Mouse (Mus musculus): ENCODE measurements at regions not wholly inside any gene's neighbourhood (a gene's known extent, or its start where the extent isn't known, plus 50 kb on each side); places are given as distances from the start of the nearest gene placed in this dataset.

GRCm38 (mm10) chr8:10690659-10691058 is 317.6 kb downstream of the Irs2 start:
- H3K4me1 ChIP-seq (ENCODE audit: control insufficient read depth in 1 of 2, insufficient read depth in 2 of 2, low read length in 2 of 2), result no peaks in the 10 kb centered on the region
- H3K27me3 ChIP-seq (ENCODE audit: control insufficient read depth in 1 of 2, insufficient read depth in 2 of 2, low read length in 2 of 2), result no peaks in the 10 kb centered on the region

GRCm38 (mm10) chr8:10689881-10690280 is 318.4 kb downstream of the Irs2 start:
- TF ChIP-seq GABPA (IDR thresholded peaks at IDR 0.05; ENCODE audit: low read depth, low read length) (no peak), TBP (IDR thresholded peaks at IDR 0.05; ENCODE audit: low read depth, low read length) (no peak), MYB (IDR thresholded peaks at IDR 0.05; ENCODE audit: low read depth, low read length) (no peak), MXI1 (IDR thresholded peaks at IDR 0.05; ENCODE audit: low read depth, low read length) (no peak), USF2 (IDR thresholded peaks at IDR 0.05; ENCODE audit: borderline replicate concordance in 1 of 2, insufficient read depth in 1 of 2, low read depth in 1 of 2, low read length in 2 of 2) (no peak), MAZ (IDR thresholded peaks at IDR 0.05; ENCODE audit: low read depth, low read length) (no peak), MAFK (IDR thresholded peaks at IDR 0.05; ENCODE audit: borderline replicate concordance, low read depth, low read length) (no peak), MAX (IDR thresholded peaks at IDR 0.05; ENCODE audit: low read length) (no peak), NRF1 (IDR thresholded peaks at IDR 0.05; ENCODE audit: insufficient read depth, low read depth, low read length, poor library complexity, severe bottlenecking) (no peak), SIN3A (IDR thresholded peaks at IDR 0.05; ENCODE audit: low read length) (no peak), POLR2AphosphoS2 (IDR thresholded peaks at IDR 0.05; ENCODE audit: low read length) (no peak), ELF1 (IDR thresholded peaks at IDR 0.05; ENCODE audit: low read depth, low read length) (no peak), CHD1 (IDR thresholded peaks at IDR 0.05; ENCODE audit: low read depth, low read length) (no peak), KAT2A (conservative IDR thresholded peaks at IDR 0.05; ENCODE audit: low read depth, low read length) (no peak)
- DNase-seq (ENCODE audit: low read depth, low spot score), result no peak
- H3K4me3 ChIP-seq (ENCODE audit: control insufficient read depth in 1 of 2, insufficient read depth in 1 of 2, low read depth in 2 of 2, low read length in 2 of 2), result no peak overlapping the region
- H3K79me2 ChIP-seq (ENCODE audit: control insufficient read depth, insufficient read depth, low read length, poor library complexity), result no peaks in the 10 kb centered on the region
- H3K36me3 ChIP-seq (ENCODE audit: control insufficient read depth in 1 of 2, insufficient read depth in 2 of 2, low read length in 2 of 2), result no peaks in the 10 kb centered on the region
- no peaks in the 10 kb centered on the region for H3K4me1 ChIP-seq (ENCODE audit: control insufficient read depth in 1 of 2, insufficient read depth in 2 of 2, low read length in 2 of 2)
- no peaks in the 10 kb centered on the region for H3K9me3 ChIP-seq (replicated peaks; ENCODE audit: insufficient read depth, low read length)
- no peaks in the 10 kb centered on the region for H3K27me3 ChIP-seq (ENCODE audit: control insufficient read depth in 1 of 2, insufficient read depth in 2 of 2, low read length in 2 of 2)
- no peak overlapping the region for H3K9ac ChIP-seq (ENCODE audit: control insufficient read depth, low read depth, low read length, poor library complexity, severe bottlenecking)
- H3K27ac ChIP-seq (ENCODE audit: control insufficient read depth, low read depth, low read length), result no peak overlapping the region

More at GRCm38 (mm10) chr8:10690659-10691058, 317.6 kb downstream of the Irs2 start:
- Histone ChIP-seq H3K27ac (ENCODE audit: control insufficient read depth, low read depth, low read length) (no peak overlapping the region), H3K36me3 (ENCODE audit: control insufficient read depth in 1 of 2, insufficient read depth in 2 of 2, low read length in 2 of 2) (no peaks in the 10 kb centered on the region), H3K4me3 (ENCODE audit: control insufficient read depth in 1 of 2, insufficient read depth in 1 of 2, low read depth in 2 of 2, low read length in 2 of 2) (no peak overlapping the region), H3K9ac (ENCODE audit: control insufficient read depth, low read depth, low read length, poor library complexity, severe bottlenecking) (no peak overlapping the region), H3K79me2 (ENCODE audit: control insufficient read depth, insufficient read depth, low read length, poor library complexity) (no peaks in the 10 kb centered on the region), H3K9me3 (replicated peaks; ENCODE audit: insufficient read depth, low read length) (no peaks in the 10 kb centered on the region)
- TF ChIP-seq ZMIZ1 (IDR thresholded peaks at IDR 0.05; ENCODE audit: low read depth, low read length) (no peak), TAL1 (IDR thresholded peaks at IDR 0.05; ENCODE audit: low read length) (no peak), CTCF (IDR thresholded peaks at IDR 0.05 in 2 of 3, conservative IDR thresholded peaks at IDR 0.05 in 1 of 3; ENCODE audit: control insufficient read depth in 1 of 3, insufficient read depth in 1 of 3, low read depth in 2 of 3, low read length in 3 of 3, poor library complexity in 1 of 3, severe bottlenecking in 1 of 3) (no peak), E2F4 (IDR thresholded peaks at IDR 0.05; ENCODE audit: borderline replicate concordance, low read depth, low read length) (no peak), MYC (IDR thresholded peaks at IDR 0.05; ENCODE audit: low read depth, low read length) (no peak), UBTF (IDR thresholded peaks at IDR 0.05; ENCODE audit: borderline replicate concordance, insufficient read depth, low read depth, low read length) (no peak), EP300 (IDR thresholded peaks at IDR 0.05; ENCODE audit: low read depth in 1 of 2, low read length in 2 of 2) (no peak), JUND (IDR thresholded peaks at IDR 0.05; ENCODE audit: low read depth, low read length) (no peak), NELFE (IDR thresholded peaks at IDR 0.05; ENCODE audit: low read depth, low read length) (no peak), ZNF384 (IDR thresholded peaks at IDR 0.05; ENCODE audit: low read depth, low read length) (no peak), SIN3A (IDR thresholded peaks at IDR 0.05; ENCODE audit: low read length) (no peak), RAD21 (IDR thresholded peaks at IDR 0.05; ENCODE audit: low read depth, low read length) (no peak), MAX (IDR thresholded peaks at IDR 0.05; ENCODE audit: low read length) (no peak), MYB (IDR thresholded peaks at IDR 0.05; ENCODE audit: low read depth, low read length) (no peak), POLR2AphosphoS5 (IDR thresholded peaks at IDR 0.05; ENCODE audit: borderline replicate concordance, low read depth, low read length) (no peak), ETS1 (IDR thresholded peaks at IDR 0.05; ENCODE audit: low read depth, low read length) (no peak)
- DNase-seq (ENCODE audit: low read depth, low spot score), result no peak
